Mouse (Mus musculus): Measurements from ENCODE around the gene Cdon. TPM values are rescaled to one million over a fixed set of nuclear protein-coding genes. Genes with fewer than 3 reads are reported as not detected.
"Not testable (repeated sequence)": the region's sequence is repeated elsewhere in the genome, so short reads cannot be mapped to it uniquely, and the experiment has no call there.

Cdon gene
- total and polyA plus RNA-seq, 3 experiments: 1.8 to 2.9 (median 2.3) TPM

DNA sequence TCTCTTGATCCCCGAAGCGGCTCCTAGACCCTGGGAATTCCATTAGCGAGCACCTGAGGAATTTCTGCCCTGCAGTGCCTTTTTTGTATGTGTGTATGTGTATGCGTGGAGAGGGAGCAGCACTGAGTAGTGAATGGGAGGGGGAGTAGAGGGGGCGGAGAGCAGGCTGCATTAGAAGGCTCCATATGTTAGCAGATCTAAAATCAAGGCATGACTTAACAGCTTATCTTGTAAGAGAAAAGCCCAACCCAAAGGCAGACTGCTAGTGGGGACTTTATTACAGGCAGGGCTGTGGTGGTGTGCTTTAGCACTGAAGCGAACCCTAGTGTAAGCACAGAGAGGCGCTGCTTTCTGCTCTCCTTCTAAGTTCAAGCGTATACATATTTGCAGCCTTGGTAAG is 3.7 kb downstream of the Cdon start:
- in situ Hi-C loops (cut with MboI; ENCODE audit: low pct_ligation_motif_present, low pct_unique_long_range_greater_than_20kb, low sequenced_read_pairs) (no loop called here), dilution Hi-C loops (cut with MboI; ENCODE audit: extremely low pct_ligation_motif_present, extremely low pct_unique_long_range_greater_than_20kb, low sequenced_read_pairs) (no loop called here)
- H3K27me3 ChIP-seq (replicated peaks): peaks cover 6% of the 10 kb centered on the region

DNA sequence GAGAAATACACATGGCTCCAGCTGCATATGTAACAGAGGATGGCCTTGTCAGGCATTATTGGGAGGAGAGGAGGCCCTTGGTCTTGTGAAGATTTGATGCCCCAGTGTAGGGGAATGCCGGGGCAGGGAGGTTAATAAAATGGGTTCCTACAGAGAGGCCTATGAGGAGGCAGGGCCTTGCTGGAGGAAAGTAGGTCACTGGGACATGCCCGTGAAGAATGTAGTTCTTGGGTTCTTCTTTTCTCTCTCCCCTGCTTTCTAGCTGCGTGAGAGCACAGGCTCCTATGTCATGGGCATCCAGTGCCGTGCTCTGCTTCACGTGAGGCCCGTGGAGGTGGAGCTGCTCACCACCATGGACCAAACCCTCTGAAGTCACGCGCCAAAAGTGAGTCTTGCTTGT is 9.5 kb downstream of the Cdon start:
- H3K4me3 ChIP-seq (replicated peaks in 1 of 3; ENCODE audit: low read depth in 2 of 3, low read length in 2 of 3, poor library complexity in 1 of 3): no peak overlapping the region
- no peaks in the 10 kb centered on the region for H3K36me3 ChIP-seq (replicated peaks in 1 of 2; ENCODE audit: control insufficient read depth in 1 of 2, insufficient read depth in 1 of 2, low read length in 1 of 2)
- H3K9ac ChIP-seq (ENCODE audit: insufficient read depth, low read depth): no peak overlapping the region
- no peak overlapping the region for H3K4me2 ChIP-seq (ENCODE audit: insufficient read depth, low read depth, poor library complexity, severe bottlenecking)
- H3K27ac ChIP-seq (ENCODE audit: insufficient read depth, low read depth): no peak overlapping the region
- H3K4me1 ChIP-seq (ENCODE audit: control insufficient read depth in 1 of 2, insufficient read depth in 2 of 2): peaks cover 0 to 14% of the 10 kb centered on the region in 2 experiments; a peak in 2 of 4 replicates
- no peaks in the 10 kb centered on the region for H3K27me3 ChIP-seq (replicated peaks)
- H3K79me2 ChIP-seq (replicated peaks; ENCODE audit: control insufficient read depth, extremely low read depth, insufficient read depth, poor library complexity, severe bottlenecking): no peaks in the 10 kb centered on the region
- dilution Hi-C loops (cut with MboI; ENCODE audit: extremely low pct_ligation_motif_present, extremely low pct_unique_long_range_greater_than_20kb, low sequenced_read_pairs): no loop called here
- no peaks in the 10 kb centered on the region for H3K9me3 ChIP-seq (replicated peaks; ENCODE audit: low read length)
- peak; percentile 46 for TF ChIP-seq BHLHE40 (IDR thresholded peaks at IDR 0.05; ENCODE audit: low read depth, low read length)
- no peak for TF ChIP-seq MYC (IDR thresholded peaks at IDR 0.05; ENCODE audit: low read depth, low read length)
- in situ Hi-C loops (cut with MboI; ENCODE audit: low pct_ligation_motif_present, low pct_unique_long_range_greater_than_20kb, low sequenced_read_pairs): no loop called here
- DNase-seq (ENCODE audit: extremely low read depth): no peak

More for the DNA sequence above, 3.7 kb downstream of the Cdon start:
- Histone ChIP-seq H3K9ac (ENCODE audit: insufficient read depth, low read depth) (no peak overlapping the region), H3K4me1 (ENCODE audit: control insufficient read depth in 1 of 2, insufficient read depth in 2 of 2) (peaks cover 0 to 15% of the 10 kb centered on the region in 2 experiments; a peak in 2 of 4 replicates), H3K27ac (ENCODE audit: insufficient read depth, low read depth) (no peak overlapping the region), H3K79me2 (replicated peaks; ENCODE audit: control insufficient read depth, extremely low read depth, insufficient read depth, poor library complexity, severe bottlenecking) (no peaks in the 10 kb centered on the region), H3K36me3 (replicated peaks in 1 of 2; ENCODE audit: control insufficient read depth in 1 of 2, insufficient read depth in 1 of 2, low read length in 1 of 2) (no peaks in the 10 kb centered on the region), H3K9me3 (replicated peaks; ENCODE audit: low read length) (no peaks in the 10 kb centered on the region), H3K4me3 (replicated peaks in 1 of 3; ENCODE audit: low read depth in 2 of 3, low read length in 2 of 3, poor library complexity in 1 of 3) (no peak overlapping the region), H3K4me2 (ENCODE audit: insufficient read depth, low read depth, poor library complexity, severe bottlenecking) (no peak overlapping the region)
- DNase-seq (ENCODE audit: extremely low read depth): no peak
- TF ChIP-seq RAD21 (IDR thresholded peaks at IDR 0.05; ENCODE audit: low read depth, low read length) (no peak), MAX (IDR thresholded peaks at IDR 0.05; ENCODE audit: low read length) (no peak), PAX5 (IDR thresholded peaks at IDR 0.05; ENCODE audit: low read length) (no peak)

GRCm38 (mm10) chr9:35431396-35431795 is 10.5 kb downstream of the Cdon start:
- dilution Hi-C loops (cut with MboI; ENCODE audit: extremely low pct_ligation_motif_present, extremely low pct_unique_long_range_greater_than_20kb, low sequenced_read_pairs): no loop called here
- in situ Hi-C loops (cut with MboI; ENCODE audit: low pct_ligation_motif_present, low pct_unique_long_range_greater_than_20kb, low sequenced_read_pairs): no loop called here
- H3K4me1 ChIP-seq (ENCODE audit: control insufficient read depth in 1 of 2, insufficient read depth in 2 of 2): peaks cover 0 to 14% of the 10 kb centered on the region in 2 experiments; a peak in 2 of 4 replicates
- no peaks in the 10 kb centered on the region for H3K9me3 ChIP-seq (replicated peaks; ENCODE audit: low read length)
- H3K79me2 ChIP-seq (replicated peaks; ENCODE audit: control insufficient read depth, extremely low read depth, insufficient read depth, poor library complexity, severe bottlenecking): no peaks in the 10 kb centered on the region
- no peak overlapping the region for H3K27ac ChIP-seq (ENCODE audit: insufficient read depth, low read depth)
- no peak overlapping the region for H3K4me3 ChIP-seq (replicated peaks in 1 of 3; ENCODE audit: low read depth in 2 of 3, low read length in 2 of 3, poor library complexity in 1 of 3)
- no peak overlapping the region for H3K4me2 ChIP-seq (ENCODE audit: insufficient read depth, low read depth, poor library complexity, severe bottlenecking)
- no peaks in the 10 kb centered on the region for H3K36me3 ChIP-seq (replicated peaks in 1 of 2; ENCODE audit: control insufficient read depth in 1 of 2, insufficient read depth in 1 of 2, low read length in 1 of 2)
- DNase-seq (ENCODE audit: extremely low read depth): no peak
- no peaks in the 10 kb centered on the region for H3K27me3 ChIP-seq (replicated peaks)
- no peak overlapping the region for H3K9ac ChIP-seq (ENCODE audit: insufficient read depth, low read depth)
- TF ChIP-seq SMC3 (IDR thresholded peaks at IDR 0.05; ENCODE audit: low read depth, low read length) (no peak), CTCF (conservative IDR thresholded peaks at IDR 0.05 in 1 of 2, IDR thresholded peaks at IDR 0.05 in 1 of 2; ENCODE audit: low read depth in 2 of 2, low read length in 2 of 2) (no peak), ETS1 (conservative IDR thresholded peaks at IDR 0.05; ENCODE audit: low read depth, low read length) (no peak), USF1 (IDR thresholded peaks at IDR 0.05; ENCODE audit: low read depth, low read length) (no peak), IRF4 (IDR thresholded peaks at IDR 0.05; ENCODE audit: low read depth, low read length) (no peak), USF2 (conservative IDR thresholded peaks at IDR 0.05; ENCODE audit: low read depth, low read length) (no peak), E2F4 (IDR thresholded peaks at IDR 0.05; ENCODE audit: insufficient replicate concordance, low read depth, low read length) (no peak), HCFC1 (IDR thresholded peaks at IDR 0.05; ENCODE audit: low read depth, low read length) (no peak), MXI1 (IDR thresholded peaks at IDR 0.05; ENCODE audit: low read depth, low read length) (no peak), CHD1 (IDR thresholded peaks at IDR 0.05; ENCODE audit: low read depth, low read length) (no peak)

GRCm38 (mm10) chr9:35432717-35433297 is 11.9 kb downstream of the Cdon start:
- H3K27ac ChIP-seq (ENCODE audit: insufficient read depth, low read depth); in situ Hi-C loops (cut with MboI; ENCODE audit: low pct_ligation_motif_present, low pct_unique_long_range_greater_than_20kb, low sequenced_read_pairs); H3K9ac ChIP-seq (ENCODE audit: insufficient read depth, low read depth); H3K79me2 ChIP-seq (replicated peaks; ENCODE audit: control insufficient read depth, extremely low read depth, insufficient read depth, poor library complexity, severe bottlenecking); H3K4me3 ChIP-seq (replicated peaks in 1 of 3; ENCODE audit: low read depth in 2 of 3, low read length in 2 of 3, poor library complexity in 1 of 3); H3K36me3 ChIP-seq (replicated peaks in 1 of 2; ENCODE audit: control insufficient read depth in 1 of 2, insufficient read depth in 1 of 2, low read length in 1 of 2); DNase-seq (ENCODE audit: extremely low read depth); dilution Hi-C loops (cut with MboI; ENCODE audit: extremely low pct_ligation_motif_present, extremely low pct_unique_long_range_greater_than_20kb, low sequenced_read_pairs); H3K27me3 ChIP-seq (replicated peaks); H3K4me2 ChIP-seq (ENCODE audit: insufficient read depth, low read depth, poor library complexity, severe bottlenecking); H3K9me3 ChIP-seq (replicated peaks; ENCODE audit: low read length): not testable (repeated sequence)
- H3K4me1 ChIP-seq (ENCODE audit: control insufficient read depth in 1 of 2, insufficient read depth in 2 of 2): peaks cover 0 to 14% of the 10 kb centered on the region in 2 experiments; a peak in 2 of 4 replicates

Data from CH12.LX (cell line).